Mouse (Mus musculus) testis, postnatal 10 days (tissue): ENCODE measurements around the gene Gm20458.
A peak's percentile ranks its signal among the peaks of the same experiment; 100 is the strongest.

Experiments
- DNase-seq: peaks from one replicate; pipeline ENCODE4 v3.0.0; 2021; ENCODE audit warnings: low spot score

The Gm20458 gene

GRCm38 (mm10) chr2:164453887-164454500, 6.8 kb upstream of the Gm20458 start:
- no peak for DNase-seq

GRCm38 (mm10) chr2:164454846-164455245, 5.9 kb upstream of the Gm20458 start:
- peak; percentile 75 for DNase-seq

GRCm38 (mm10) chr2:164455421-164456190, 5.2 kb upstream of the Gm20458 start:
- peak; percentile 69 for DNase-seq

GRCm38 (mm10) chr2:164456413-164456812, 4.4 kb upstream of the Gm20458 start:
- no peak for DNase-seq

GRCm38 (mm10) chr2:164456864-164457300, 3.9 kb upstream of the Gm20458 start, which contains the start of gene Sys1:
Gene Sys1, plus strand, starts transcription at chr2:164456964.
- DNase-seq, result no peak

- DNase-seq, result no peak
These were observed 2.8 kb upstream of the Gm20458 start for GRCm38 (mm10) chr2:164457942-164458341.

- no peak for DNase-seq
These were observed 2.2 kb upstream of the Gm20458 start for GRCm38 (mm10) chr2:164458535-164458934.

GRCm38 (mm10) chr2:164465161-164465560, 4.4 kb downstream of the Gm20458 start:
- no peak for DNase-seq

- no peak for DNase-seq
These were observed 6.0 kb downstream of the Gm20458 start for GRCm38 (mm10) chr2:164466787-164467186.

- DNase-seq, result peak; percentile 63
These were observed 9.5 kb downstream of the Gm20458 start for GRCm38 (mm10) chr2:164470254-164470653.

GRCm38 (mm10) chr2:164473624-164474023, 12.9 kb downstream of the Gm20458 start, which contains the start of gene Trp53tg5:
Gene Trp53tg5, minus strand, starts transcription at chr2:164473724.
- no peak for DNase-seq

GRCm38 (mm10) chr2:164485681-164486257, 25.0 kb downstream of the Gm20458 start, which contains the start of gene Dbndd2:
Gene Dbndd2, plus strand, starts transcription at chr2:164486106.
- DNase-seq, result peak; percentile 71

- peak; percentile 77 for DNase-seq
These were observed 25.7 kb downstream of the Gm20458 start for GRCm38 (mm10) chr2:164486258-164487114.

- no peak for DNase-seq
These were observed 26.4 kb downstream of the Gm20458 start for GRCm38 (mm10) chr2:164487115-164487527.

GRCm38 (mm10) chr2:164487812-164488211, 27.0 kb downstream of the Gm20458 start:
- DNase-seq, result no peak

GRCm38 (mm10) chr2:164494126-164494525, 33.4 kb downstream of the Gm20458 start:
- DNase-seq, result no peak

GRCm38 (mm10) chr2:164496331-164496730, 35.6 kb downstream of the Gm20458 start:
- no peak for DNase-seq

- peak; percentile 88 for DNase-seq
These were observed 36.3 kb downstream of the Gm20458 start, which contains the start of gene Pigt for GRCm38 (mm10) chr2:164496847-164497690. Gene Pigt, plus strand, starts transcription at chr2:164497520.

GRCm38 (mm10) chr2:164497691-164498268, 37.0 kb downstream of the Gm20458 start:
- DNase-seq, result no peak

GRCm38 (mm10) chr2:164499317-164499716, 38.5 kb downstream of the Gm20458 start:
- no peak for DNase-seq
